Mouse (Mus musculus) yolk sac, embryonic 10.5 days (tissue): ENCODE measurements at regions not wholly inside any gene's neighbourhood (a gene's known extent, or its start where the extent isn't known, plus 50 kb on each side); places are given as distances from the start of the nearest gene placed in this dataset.
A peak's percentile ranks its signal among the peaks of the same experiment; 100 is the strongest.

Experiments
- DNase-seq: peaks from one replicate; pipeline ENCODE4 v3.0.0-alpha.2; 2017; ENCODE audit warnings: low spot score

GRCm38 (mm10) chr15:59171120-59171519 is 282.0 kb downstream of the Gm49356 start:
- peak; percentile 18 for DNase-seq

- no peak for DNase-seq
Measured at GRCm38 (mm10) chr15:59173452-59174245, 284.6 kb downstream of the Gm49356 start.

DNA sequence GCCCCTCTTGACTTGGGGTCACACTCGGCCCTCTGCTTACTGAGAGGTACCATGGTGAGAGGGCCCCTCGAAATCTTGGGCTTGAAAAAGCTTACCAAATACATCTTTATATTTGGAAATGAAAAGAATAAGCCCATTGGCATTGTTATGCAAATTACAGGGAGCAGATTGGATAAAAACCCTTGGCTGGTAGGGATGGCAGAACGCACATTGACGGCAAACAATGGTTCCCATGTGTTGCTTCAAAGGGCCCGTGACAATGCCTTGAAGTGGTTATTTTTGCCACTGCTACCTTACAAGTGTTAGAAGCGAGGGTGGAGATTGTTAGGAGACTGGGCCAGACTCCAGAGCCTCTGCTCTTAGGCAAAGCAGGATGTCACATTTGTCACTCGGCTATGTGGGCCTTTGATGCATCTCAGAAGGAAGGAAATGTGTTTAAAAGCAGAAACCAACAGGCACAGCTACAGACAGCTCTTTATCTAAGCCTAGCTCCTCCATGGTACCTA is 285.2 kb downstream of the Gm49356 start:
- DNase-seq = no peak

GRCm38 (mm10) chr15:59174893-59175531 is 285.9 kb downstream of the Gm49356 start:
- no peak for DNase-seq

- DNase-seq = no peak
Measured at GRCm38 (mm10) chr15:59180076-59180475, 291.0 kb downstream of the Gm49356 start.

DNA sequence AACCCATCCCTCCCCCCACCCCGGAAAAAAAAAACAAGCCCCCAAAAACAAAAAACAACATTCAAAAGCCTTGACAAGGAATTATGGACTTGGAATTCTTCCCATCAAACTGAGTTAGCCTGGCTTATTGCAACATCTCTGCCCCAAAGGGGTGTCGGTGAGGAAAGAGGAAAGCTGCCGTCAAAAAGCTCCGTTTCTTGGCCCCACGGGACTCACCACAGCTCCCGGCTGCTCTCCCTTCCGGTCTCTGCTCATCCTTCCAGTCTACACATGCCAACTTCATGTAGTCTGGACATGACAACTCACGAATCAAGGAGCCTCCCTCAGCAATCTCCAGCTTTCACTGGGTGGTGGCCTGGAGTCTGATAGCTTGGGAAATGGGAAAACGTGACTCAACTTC is 295.4 kb downstream of the Gm49356 start:
- DNase-seq = no peak

GRCm38 (mm10) chr15:59187566-59187965 is 298.5 kb downstream of the Gm49356 start:
- no peak for DNase-seq

- no peak for DNase-seq
Measured at GRCm38 (mm10) chr15:59188371-59188770, 299.3 kb downstream of the Gm49356 start.

DNA sequence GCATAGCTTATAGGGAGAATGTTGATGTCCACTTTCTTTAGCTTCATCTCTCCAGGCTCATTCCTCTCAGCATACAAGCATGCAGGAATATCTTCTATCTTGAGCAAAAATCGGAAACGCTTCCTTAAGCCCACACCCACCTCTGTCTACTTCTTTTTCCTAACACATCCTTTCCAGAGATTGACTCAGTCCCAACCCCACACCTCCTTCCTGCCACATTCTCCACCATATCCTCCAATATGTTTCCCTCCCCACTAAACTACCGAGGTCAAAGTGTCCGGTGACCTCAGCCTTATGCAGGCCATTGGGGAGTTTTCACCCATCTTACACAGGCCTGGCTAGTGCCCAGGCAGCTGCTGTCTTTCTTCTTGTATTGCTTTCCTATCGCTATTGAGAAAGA is 301.4 kb downstream of the Gm49356 start:
- no peak for DNase-seq

- no peak for DNase-seq
Measured at GRCm38 (mm10) chr15:59194421-59194820, 305.3 kb downstream of the Gm49356 start.

DNA sequence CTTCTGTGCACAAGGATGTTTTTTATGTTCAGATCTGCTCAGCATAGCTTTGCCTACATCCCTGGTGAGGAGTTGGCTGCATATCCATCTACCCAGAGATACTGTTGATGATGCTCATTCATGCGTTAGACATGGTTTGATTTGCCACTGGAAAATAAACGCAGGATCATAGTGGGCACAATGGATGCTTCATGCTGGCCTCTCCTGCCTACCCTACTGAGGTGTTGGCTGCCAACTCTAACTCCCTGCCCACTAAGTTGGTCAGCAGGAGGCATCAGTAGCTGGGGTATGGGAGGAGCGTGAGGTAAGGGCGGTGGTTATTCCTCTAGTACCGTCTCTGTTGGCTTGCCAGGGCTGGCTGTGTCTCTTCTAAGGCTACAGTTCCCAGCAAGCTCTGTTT is 307.3 kb downstream of the Gm49356 start:
- no peak for DNase-seq

DNA sequence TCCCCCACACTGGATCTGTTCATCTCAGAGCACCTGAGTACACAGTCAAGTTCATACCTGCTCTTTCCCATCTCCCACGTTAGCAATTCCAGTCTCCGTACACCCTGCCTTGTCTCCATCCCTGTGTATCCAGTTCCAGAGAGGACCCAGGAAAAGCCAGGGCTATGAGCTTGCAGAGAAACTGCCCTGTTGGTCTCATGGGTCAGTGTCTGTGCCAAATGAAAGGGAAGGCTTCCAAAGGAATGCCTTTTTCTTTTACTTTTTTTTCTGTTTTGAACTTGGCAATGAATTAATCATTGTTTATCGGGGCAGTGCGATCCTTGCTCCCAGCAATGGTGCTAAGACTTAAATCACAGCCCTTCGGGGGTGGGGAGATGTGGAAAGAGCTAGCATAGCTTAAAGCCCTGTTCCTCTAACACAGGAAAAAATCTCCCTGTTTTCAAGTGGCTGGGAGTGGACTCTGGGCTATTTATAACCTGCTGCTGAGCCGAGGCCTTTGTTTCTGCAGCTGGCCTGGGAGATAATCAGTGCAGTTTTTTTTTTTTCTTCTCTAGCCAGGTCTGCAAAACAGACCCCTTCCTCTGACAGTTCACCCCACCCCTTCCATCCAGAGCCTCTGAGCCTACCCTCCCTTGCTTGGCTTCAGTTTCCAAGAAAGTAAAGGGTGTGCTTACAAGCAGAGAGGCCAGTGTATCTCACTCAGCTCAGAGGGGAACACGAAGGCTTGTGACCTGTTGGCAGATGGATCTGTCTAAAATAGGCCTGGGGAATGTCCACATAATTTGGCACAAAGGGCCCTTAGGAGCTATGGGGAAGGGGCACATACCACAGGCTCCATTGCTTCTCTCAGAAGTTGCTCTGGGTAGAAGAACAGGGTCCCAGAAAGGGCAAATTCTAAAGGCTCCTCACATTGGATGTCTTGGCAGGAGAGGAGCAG is 308.6 kb downstream of the Gm49356 start:
- DNase-seq = peak; percentile 74

DNA sequence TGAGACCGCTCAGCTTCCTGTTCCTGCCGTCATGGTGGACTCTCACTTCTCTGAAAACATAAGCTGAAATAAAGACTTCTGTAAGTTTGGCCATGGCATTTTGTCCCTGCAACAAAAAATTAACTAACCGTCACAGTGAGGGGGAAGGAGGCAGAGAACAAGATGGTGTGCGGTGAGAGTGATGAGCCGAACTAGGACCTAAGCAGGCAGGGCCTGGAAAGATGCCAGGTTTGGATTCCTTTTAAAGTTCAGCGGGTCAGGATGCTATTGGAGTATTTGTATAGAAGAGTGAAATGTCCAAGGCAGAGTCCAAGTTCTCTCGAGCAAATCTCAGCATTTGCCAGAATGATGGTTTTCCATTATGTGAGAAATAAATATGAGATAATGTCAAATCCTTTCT is 312.3 kb downstream of the Gm49356 start:
- DNase-seq = no peak

GRCm38 (mm10) chr15:59201894-59202670 is 313.0 kb downstream of the Gm49356 start:
- DNase-seq = no peak

DNA sequence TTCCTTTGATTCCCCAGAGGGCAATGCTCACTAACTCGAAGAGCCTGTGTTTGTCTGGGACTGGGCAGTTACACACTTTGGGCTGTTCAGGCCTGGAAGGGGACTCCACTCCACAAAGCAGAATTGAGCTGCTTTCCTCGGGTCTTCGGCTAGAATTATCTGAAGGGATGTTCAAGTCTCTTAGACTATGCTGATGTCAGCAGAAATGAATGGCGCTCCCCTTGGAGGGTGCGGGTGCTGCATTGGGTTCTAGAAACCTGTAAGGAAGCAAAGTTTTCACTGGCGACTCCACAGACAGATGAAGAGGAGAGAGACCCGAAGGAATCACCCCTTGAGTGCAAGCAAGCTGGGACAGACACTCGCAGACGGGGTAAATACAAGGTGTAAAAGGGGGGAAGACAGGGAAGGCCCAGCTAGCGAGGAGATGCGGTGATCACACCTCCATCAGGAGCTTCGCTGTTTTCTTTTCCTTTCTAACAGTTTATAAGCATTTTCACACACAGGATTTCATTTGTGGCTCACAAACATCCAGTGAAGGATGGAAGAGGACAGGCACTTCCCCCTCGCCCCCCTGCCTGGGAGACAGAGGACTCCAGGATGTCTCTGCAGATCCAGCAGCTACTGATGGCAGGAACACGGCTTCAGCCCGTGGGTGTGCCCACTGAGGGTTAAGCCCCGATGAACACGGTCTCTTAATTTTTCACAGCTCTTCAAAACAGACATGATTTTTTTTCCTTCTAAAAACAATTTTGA is 314.2 kb downstream of the Gm49356 start:
- no peak for DNase-seq

DNA sequence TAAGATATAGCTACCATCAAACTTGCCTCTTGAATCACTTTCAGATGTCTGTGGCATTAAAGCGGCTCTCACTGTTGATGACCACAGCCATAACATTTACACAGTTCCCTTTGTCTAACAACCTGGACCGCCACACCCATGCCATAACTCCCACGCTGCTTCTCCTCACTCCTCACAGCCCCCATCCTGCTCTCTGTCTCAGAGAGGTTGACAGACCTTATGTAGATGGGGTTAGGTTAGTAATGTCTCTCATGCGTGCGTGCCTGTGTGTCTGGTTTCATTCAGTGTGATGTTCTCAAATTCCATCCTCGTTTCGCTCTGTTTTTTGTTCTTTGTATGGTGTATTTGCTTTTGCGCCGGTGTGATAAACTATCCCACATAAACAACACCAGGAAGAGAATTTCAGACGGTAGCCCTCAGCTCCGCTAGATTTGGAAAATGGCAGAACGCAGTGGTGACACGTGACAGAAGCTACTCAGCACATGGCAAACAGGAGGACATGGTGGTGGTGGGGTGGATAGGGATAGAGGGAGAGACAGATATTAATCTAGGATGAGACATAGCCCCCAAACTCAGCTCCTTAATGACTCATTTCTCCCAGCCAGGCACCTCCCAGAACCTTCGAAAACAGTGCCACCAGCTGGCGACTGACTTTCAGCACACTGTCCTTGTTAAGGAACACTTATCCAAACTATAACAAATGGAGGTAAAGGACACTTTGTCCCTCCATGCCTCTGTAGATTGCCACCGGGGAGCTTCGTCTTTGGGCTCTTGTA is 314.9 kb downstream of the Gm49356 start:
- DNase-seq = peak; percentile 26

- no peak for DNase-seq
Measured at GRCm38 (mm10) chr15:59205091-59205490, 316.0 kb downstream of the Gm49356 start.

GRCm38 (mm10) chr15:59205544-59205943 is 316.4 kb downstream of the Gm49356 start:
- DNase-seq = no peak

DNA sequence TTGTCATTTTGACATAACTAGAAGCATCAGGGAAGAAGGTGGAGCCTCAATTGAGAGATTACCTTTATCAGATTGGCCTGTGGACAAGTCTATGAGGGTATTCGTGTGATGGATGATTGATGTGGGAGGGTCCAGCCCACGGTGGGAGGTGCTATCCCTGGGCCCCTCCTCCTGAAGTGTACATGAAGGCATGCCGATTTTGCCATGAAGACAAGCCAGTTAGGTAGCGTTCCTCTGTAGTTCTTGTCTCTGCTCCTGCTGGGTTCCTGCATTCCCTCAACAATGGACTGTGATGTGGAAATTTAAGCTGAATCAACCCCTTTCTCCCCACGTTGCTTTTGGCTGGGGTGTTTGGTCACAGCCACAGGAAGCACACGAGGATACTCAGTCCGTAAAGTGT is 317.5 kb downstream of the Gm49356 start:
- no peak for DNase-seq

DNA sequence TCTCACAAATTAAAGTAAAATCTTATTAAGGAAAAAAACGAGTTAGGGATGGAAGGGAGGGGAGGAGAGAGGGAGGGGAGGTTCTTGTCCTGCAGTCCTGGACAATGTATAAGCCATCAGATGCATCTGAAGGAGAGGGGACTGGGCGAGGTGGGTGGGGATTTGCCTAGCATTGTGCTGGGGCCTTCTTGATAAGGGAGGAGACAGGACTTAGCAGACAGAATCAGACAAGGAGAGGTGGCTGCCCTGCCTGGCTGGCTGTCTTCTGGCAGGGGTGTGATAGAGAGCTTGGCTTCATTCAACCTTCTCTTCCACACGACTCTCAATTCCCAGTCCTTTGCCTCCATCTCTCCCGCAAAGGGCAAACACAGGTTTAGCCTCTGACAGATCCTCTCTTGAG is 318.9 kb downstream of the Gm49356 start:
- DNase-seq = no peak
